Mouse (Mus musculus) thymus, postnatal 4 days (tissue): ENCODE results near the gene Pqbp1.

ENCODE experiments used
- DNase-seq: peaks from one replicate; pipeline ENCODE4 v3.0.0; 2021

Gene Pqbp1

DNA sequence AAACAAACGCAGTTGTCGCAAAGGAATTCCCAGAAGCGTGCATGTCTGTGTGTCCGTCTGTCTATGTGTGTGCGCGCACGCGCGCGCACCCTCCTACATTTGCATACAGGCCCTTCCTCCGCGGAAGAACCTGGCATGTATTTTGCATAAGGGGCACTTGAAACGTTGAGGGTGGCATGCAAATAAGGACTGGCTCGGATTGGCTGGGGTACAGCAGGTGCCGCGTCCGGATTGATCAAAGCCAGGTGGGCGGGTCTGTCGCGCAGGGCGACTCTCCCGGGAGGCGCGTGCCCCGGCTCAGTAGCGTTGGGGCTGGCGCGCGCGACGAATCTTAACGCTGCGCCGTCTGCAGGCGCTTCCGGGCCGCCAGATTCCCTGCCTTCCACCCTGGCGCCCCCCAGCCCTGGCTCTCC, 21.1 kb downstream of the Pqbp1 start, which contains the start of gene Pim2:
Gene Pim2 (plus strand): TSS at position 256 of the 413 bp plus-strand sequence.
- DNase-seq = peak; percentile 90

DNA sequence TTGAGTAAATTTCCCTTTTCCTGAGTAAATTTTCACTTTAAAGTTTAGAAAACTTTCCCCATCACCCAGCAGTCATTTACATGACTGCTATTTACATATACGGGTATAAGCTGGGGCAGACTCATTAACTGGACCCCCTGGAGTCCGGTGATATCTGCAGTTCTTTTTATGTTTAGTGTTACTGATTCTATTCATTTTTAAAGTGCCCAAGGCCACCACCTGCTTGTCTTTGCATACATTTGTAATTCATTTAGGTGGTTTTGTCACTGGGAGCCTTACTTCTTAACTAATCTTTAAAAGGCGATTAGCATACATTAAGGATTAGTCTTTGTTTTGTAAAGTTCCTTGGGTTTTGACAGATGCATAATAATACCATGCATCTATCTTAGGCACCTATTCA, 29.2 kb downstream of the Pqbp1 start:
- DNase-seq = no peak

DNA sequence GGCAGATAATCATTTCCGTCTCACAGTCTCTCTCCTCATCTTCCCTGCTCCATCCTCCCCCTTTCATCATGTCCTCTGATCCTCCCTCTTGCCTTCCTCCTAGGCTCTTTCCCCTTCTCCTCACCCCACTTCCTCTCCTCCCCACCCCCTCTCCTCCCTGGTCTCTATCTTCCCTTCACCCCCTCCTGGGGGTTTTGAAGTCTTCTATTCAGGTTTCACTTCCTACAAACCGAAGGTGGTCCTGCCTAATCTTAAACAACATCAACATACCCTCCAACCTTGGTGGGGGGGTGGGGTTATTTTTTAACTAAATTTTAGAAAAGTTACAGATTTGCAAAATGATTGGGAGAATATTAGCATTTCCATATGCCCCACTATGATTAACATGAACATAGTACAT, 30.6 kb downstream of the Pqbp1 start:
- DNase-seq = no peak

DNA sequence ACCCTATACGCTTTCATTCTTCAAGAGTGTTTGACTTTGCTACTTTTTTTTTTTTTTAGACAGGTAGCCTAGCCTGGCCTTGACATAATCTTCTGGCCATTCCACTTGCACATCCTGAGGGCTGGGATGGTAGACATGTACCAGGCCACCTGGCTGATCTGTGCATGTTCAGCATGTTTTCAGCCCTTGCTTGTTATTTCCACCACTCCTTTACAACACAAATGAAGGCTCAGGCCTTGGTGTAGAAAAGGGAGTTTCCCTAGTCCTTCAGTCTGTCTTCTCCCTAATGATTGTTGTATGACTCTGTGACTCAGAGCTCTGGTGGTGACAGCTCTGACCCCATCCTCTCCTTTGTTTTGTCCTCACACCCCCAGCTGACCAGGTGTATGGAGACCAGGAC, 31.9 kb downstream of the Pqbp1 start:
- DNase-seq = no peak

DNA sequence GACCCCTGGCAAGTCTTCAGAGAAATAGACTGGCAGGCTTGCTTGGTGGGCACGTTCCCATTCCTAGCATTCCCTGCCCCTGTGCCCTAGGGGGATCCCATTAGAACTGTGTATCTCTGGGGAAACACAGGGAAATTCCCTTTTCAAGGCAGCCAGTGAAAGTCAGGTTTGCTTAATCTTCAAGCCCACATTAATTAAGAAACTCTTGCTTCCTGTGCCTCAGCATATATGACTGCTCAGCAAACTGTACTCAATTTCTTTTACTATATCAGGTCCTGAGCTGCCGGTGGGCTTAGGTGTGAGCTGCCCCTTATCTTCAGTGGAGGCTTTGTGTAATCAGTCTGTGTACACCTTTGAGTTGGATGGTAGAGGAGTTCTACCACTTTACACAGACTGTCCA, 33.3 kb downstream of the Pqbp1 start:
- DNase-seq = no peak

DNA sequence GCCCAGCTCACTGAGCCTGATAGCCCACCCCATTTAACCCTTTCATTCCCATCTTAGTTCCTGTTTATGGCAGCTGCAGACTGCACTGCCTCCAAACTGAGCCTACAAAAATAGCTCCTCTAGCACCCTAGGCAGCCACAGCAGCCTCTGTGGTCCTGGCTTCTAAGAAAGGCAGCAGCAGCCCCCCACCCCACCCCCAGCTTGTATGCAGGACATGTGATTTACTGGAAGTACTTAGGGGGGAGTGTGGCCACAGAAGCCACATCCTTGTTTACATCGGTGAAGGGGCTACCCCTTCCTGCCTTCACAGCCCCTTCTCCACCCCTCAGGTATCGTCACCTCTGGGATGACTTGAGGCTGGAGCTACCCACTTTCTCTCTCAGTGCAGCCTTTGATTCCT, 33.7 kb downstream of the Pqbp1 start:
- DNase-seq = peak; percentile 18

DNA sequence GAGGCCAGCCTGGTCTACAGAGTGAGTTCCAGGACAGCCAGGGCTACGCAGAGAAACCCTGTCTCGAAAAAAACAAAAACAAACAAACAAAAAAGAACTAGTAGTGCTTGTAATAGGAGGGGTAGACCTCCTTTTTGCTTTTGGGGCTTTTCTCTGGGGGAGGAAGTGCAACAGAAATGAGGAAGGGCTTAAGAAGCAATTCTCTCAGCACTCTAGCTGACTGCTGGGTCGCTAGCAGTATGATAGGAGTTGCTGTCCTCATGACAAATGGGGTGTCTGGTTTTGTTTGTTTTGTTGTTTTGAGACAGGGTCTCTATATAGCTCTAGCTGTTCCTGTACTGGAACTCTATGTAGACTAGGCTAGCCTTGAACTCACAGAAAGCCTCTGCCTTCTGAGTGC, 34.5 kb downstream of the Pqbp1 start:
- DNase-seq = no peak

DNA sequence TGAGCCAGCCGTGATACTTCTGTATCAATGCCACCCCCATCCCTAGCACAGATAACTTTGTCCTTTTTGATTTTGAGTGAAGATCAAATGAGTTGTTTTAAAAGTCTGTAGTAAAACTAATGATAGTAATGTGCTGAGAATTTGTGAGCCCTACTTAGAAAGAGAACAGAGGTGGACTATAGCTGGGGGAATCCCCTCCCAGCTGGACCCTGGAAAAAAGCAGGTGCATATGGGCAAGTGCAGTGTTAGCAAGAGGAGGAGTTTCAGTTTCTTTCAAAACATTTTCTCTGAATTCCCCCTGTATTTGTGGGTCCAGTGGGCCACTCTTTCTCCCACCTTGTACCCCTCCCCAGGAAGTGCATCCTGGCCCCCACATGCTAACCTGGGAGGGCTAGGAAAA, 35.9 kb downstream of the Pqbp1 start:
- no peak for DNase-seq

DNA sequence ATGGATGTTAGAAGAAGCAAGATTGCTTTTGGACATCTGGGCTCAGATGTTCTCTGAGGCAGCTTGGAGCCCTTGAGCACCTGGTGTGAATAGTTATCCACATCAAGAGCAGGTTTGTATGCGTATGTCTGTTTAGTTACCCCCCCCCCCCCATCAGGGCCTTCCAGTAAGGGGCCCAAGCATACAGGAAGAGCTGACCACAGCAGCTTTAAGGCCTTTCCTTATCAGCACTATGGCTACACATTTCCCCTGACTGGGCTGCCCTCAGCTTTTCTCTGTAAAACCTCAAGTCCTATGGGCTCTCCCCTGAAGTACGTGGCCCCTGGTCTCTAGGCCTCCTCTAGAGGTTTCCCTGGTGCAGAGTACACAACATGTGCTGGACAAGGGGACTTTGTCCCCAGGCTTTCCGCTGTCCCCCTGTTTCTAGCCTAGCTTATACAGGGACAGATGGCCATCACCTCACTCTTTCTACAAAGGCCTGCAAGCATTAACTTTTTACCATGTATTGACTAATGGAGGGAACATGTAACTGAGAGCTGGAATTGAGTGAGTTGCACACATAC, 39.8 kb downstream of the Pqbp1 start:
- no peak for DNase-seq

DNA sequence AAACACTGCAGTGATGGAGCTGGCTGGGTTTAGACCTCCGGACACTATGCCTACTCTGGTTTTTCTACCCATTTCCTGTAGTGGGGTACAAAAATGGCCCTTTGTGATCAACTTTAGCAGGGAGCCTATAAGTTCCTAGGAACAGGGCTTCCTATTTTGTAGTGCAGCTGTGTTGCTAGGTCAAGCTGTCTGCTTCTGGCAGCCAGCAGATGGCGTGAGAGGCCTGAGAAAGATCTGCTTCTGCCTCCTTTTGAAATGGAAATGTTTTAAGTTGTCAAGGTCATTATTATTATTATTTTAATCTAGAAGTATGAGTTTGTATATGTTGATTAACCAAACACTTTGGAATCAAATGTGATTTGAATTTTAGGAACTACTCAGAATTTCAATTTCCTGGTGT, 44.5 kb downstream of the Pqbp1 start:
- peak; percentile 71 for DNase-seq

DNA sequence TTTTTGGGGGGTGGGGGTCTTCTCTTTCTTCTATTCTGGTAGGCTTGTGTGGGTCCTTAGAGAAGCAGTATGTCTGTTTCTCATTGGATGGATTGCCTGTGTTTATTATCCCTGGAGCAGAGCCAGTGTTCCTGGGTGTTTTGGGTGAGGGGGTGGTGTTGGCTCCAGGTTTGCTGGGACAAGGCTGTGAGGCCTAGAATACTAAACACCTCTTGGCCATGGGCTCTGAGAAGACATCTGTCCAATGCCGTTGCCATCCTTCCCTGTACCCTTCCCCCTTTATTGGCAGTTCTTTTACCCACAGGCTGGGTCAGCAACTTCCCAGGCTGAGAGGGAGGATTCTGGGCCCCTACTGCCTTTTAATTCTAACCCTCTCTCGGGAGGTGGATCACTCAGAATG, 51.2 kb downstream of the Pqbp1 start:
- no peak for DNase-seq
